Mouse (Mus musculus) embryonic facial prominence, embryonic 14.5 days (tissue): ENCODE results near the gene Rbm20. TPM values are rescaled to one million over a fixed set of nuclear protein-coding genes. Genes with fewer than 3 reads are reported as not detected.

Experiments used
- ATAC-seq: fragments of 200-750 bp; cut with Nextera tagmentation; 2 replicates; pipeline ENCODE4 v1.8.0; 2017; ENCODE audit warnings: low read depth, moderate number of reproducible peaks, moderate TSS enrichment
- DNase-seq: peaks from one replicate; pipeline ENCODE4 v3.0.0-alpha.2; 2015; ENCODE audit warnings: low spot score
- H3K27ac ChIP-seq: fragments of 300-500 bp; sonication (generic); replicated peaks from 2 replicates; pipeline ENCODE4 v1.5.1; 2014; ENCODE audit warnings: low read depth, mild to moderate bottlenecking, low read length, moderate library complexity
- H3K27me3 ChIP-seq: fragments of 300-500 bp; sonication (generic); replicated peaks from 2 replicates; pipeline ENCODE4 v1.6.1; 2014; ENCODE audit warnings: low read length; ENCODE audit not compliant: control insufficient read depth, insufficient read depth
- H3K36me3 ChIP-seq: fragments of 300-500 bp; sonication (generic); 2 replicates; pipeline ENCODE4 v1.6.1; 2014; ENCODE audit warnings: low read length, mixed read lengths; ENCODE audit not compliant: control insufficient read depth, insufficient read depth
- H3K4me1 ChIP-seq: fragments of 300-500 bp; sonication (generic); 2 replicates; pipeline ENCODE4 v1.6.1; 2014; ENCODE audit warnings: antibody characterized with exemption, low read length; ENCODE audit not compliant: control insufficient read depth, insufficient read depth
- H3K4me2 ChIP-seq: fragments of 300-500 bp; sonication (generic); 2 replicates; pipeline ENCODE4 v1.6.1; 2014; ENCODE audit warnings: low read depth, mild to moderate bottlenecking, low read length, moderate library complexity, mixed read lengths
- H3K4me3 ChIP-seq: fragments of 300-500 bp; sonication (generic); 2 replicates; pipeline ENCODE4 v1.5.1; 2014; ENCODE audit warnings: low read depth, mild to moderate bottlenecking, low read length
- H3K9ac ChIP-seq: fragments of 300-500 bp; sonication (generic); 2 replicates; pipeline ENCODE4 v1.6.1; 2014; ENCODE audit warnings: low read depth, mild to moderate bottlenecking, low read length, moderate library complexity, mixed read lengths
- H3K9me3 ChIP-seq: fragments of 300-500 bp; sonication (generic); 2 replicates; pipeline ENCODE4 v1.6.1; 2016; ENCODE audit warnings: low read length; ENCODE audit not compliant: control insufficient read depth
- WGBS: fragments of 180-500 bp; shearing (Covaris S2); extraction: QIAGEN DNeasy Blood & Tissue Kit; methylation state at CpG from one replicate; pipeline ENCODE4 v1.1.7; 2014; 5-methylcytosine and 5-hydroxymethylcytosine counted together
- polyA plus RNA-seq: library from polyadenylated mRNA; unstranded; fragments of >200 nt; fragmentation: Nextera tagmentation; extraction: Ambion mirVana; gene quantifications from 2 replicates; pipeline ENCODE4 v1.2.1, GENCODE M21; 2014

Gene Rbm20
- polyA plus RNA-seq, 1 experiment from 2014 or later = 5.9 TPM

DNA sequence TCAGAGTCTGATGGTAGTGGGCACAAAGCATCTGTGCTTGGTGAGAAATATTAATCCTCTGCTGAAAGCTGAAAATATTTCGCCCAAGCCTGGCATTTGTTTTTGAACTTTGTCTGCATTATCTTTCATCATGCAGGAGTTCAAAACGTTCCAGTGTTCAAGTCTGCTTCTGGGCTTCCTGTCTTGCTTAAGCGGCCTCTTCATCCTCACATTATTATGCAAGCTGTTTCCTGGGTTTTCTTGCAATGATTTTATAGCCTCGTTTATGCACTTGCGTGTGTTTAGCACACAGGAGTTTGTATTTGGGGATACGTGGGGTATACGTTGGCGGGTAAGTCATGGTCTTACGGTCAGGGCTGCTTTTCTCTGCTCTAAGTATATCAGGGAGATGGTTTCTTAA is 211.2 kb downstream of the Rbm20 start:
- DNase-seq = no peak
- H3K4me1 ChIP-seq = peaks cover 27% of the 10 kb centered on the region
- H3K27me3 ChIP-seq = no peaks in the 10 kb centered on the region
- no peak overlapping the region for H3K27ac ChIP-seq
- no peak overlapping the region for H3K4me2 ChIP-seq
- WGBS = 75% methylated on average over 9 of the region's 9 CpGs
- 0 out of 2 replicates have a peak overlapping the region, but pooled peaks have one; percentile 0 for H3K9ac ChIP-seq
- no peaks in the 10 kb centered on the region for H3K36me3 ChIP-seq
- H3K4me3 ChIP-seq = no peak overlapping the region
- H3K9me3 ChIP-seq = no peaks in the 10 kb centered on the region
- ATAC-seq = no peak

- H3K4me1 ChIP-seq = peaks cover 38% of the 10 kb centered on the region
- H3K9me3 ChIP-seq = no peaks in the 10 kb centered on the region
- ATAC-seq = no peak
- no peaks in the 10 kb centered on the region for H3K27me3 ChIP-seq
- no peak overlapping the region for H3K4me2 ChIP-seq
- DNase-seq = no peak
- H3K27ac ChIP-seq = no peak overlapping the region
- no peak overlapping the region for H3K4me3 ChIP-seq
- H3K36me3 ChIP-seq = no peaks in the 10 kb centered on the region
- H3K9ac ChIP-seq = no peak overlapping the region
- 66% methylated on average over 5 of the region's 5 CpGs for WGBS
Measured at GRCm38 (mm10) chr19:53889555-53889954, 212.4 kb downstream of the Rbm20 start.

DNA sequence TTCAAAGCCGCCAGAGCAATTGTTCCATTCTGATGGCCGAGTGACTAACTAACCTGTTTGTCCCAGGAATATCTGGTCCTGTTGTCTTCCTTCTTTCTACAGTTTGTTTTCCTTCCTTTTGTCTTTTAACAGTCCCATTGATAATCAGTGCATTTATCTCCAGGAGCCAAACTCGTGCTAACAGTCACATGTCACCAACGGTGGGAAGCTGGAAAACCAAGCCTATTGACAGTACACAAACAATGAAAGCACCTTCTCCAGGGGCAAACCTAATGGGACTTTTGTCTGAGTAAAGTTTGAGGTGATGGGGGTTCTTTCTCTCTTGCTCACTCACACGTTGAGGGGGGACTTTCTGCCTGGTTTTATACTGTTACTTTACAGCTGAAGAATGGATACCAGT is 213.2 kb downstream of the Rbm20 start:
- H3K4me3 ChIP-seq = no peak overlapping the region
- ATAC-seq (no peak), DNase-seq (no peak)
- H3K4me1 ChIP-seq = peaks cover 41% of the 10 kb centered on the region
- no peaks in the 10 kb centered on the region for H3K9me3 ChIP-seq
- no peaks in the 10 kb centered on the region for H3K36me3 ChIP-seq
- no peak overlapping the region for H3K9ac ChIP-seq
- H3K27ac ChIP-seq = no peak overlapping the region
- WGBS = 60% methylated on average over 5 of the region's 5 CpGs
- H3K4me2 ChIP-seq = no peak overlapping the region
- H3K27me3 ChIP-seq = no peaks in the 10 kb centered on the region

- Histone ChIP-seq H3K9me3 (no peaks in the 10 kb centered on the region), H3K9ac (no peak overlapping the region), H3K36me3 (no peaks in the 10 kb centered on the region), H3K27me3 (no peaks in the 10 kb centered on the region), H3K4me1 (peaks cover 41% of the 10 kb centered on the region), H3K4me3 (no peak overlapping the region), H3K4me2 (no peak overlapping the region), H3K27ac (peak overlapping the region; percentile 88; the same call in 1 of the 2 replicates)
- ATAC-seq (no peak), DNase-seq (no peak)
- WGBS = 64% methylated on average over 5 of the region's 5 CpGs
Measured at GRCm38 (mm10) chr19:53890781-53891251, 213.7 kb downstream of the Rbm20 start.

- WGBS = 88% methylated on average over 2 of the region's 2 CpGs
- H3K9me3 ChIP-seq = no peaks in the 10 kb centered on the region
- H3K4me3 ChIP-seq = no peak overlapping the region
- no peak for ATAC-seq
- H3K4me1 ChIP-seq = peaks cover 41% of the 10 kb centered on the region
- H3K27me3 ChIP-seq = no peaks in the 10 kb centered on the region
- H3K36me3 ChIP-seq = no peaks in the 10 kb centered on the region
- no peak for DNase-seq
- peak overlapping the region; percentile 88 for H3K27ac ChIP-seq
- H3K9ac ChIP-seq = no peak overlapping the region
- no peak overlapping the region for H3K4me2 ChIP-seq
Measured at GRCm38 (mm10) chr19:53891569-53891968, 214.5 kb downstream of the Rbm20 start.

- Histone ChIP-seq H3K9me3 (no peaks in the 10 kb centered on the region), H3K9ac (peak within 1 kb of the TSS; percentile 41), H3K4me2 (peak within 1 kb of the TSS; percentile 27), H3K4me1 (peaks cover 41% of the 10 kb centered on the region), H3K27ac (peak within 1 kb of the TSS; percentile 88), H3K4me3 (no peak within 1 kb of the TSS), H3K27me3 (no peaks in the 10 kb centered on the region), H3K36me3 (no peaks in the 10 kb centered on the region)
- ATAC-seq (peak; percentile 70), DNase-seq (peak; percentile 81)
- 19% methylated on average over 3 of the region's 3 CpGs for WGBS
Measured at GRCm38 (mm10) chr19:53892061-53892460, 215.0 kb downstream of the Rbm20 start, which contains the start of gene Pdcd4. Pdcd4 (plus strand) TSS chr19:53892231.

DNA sequence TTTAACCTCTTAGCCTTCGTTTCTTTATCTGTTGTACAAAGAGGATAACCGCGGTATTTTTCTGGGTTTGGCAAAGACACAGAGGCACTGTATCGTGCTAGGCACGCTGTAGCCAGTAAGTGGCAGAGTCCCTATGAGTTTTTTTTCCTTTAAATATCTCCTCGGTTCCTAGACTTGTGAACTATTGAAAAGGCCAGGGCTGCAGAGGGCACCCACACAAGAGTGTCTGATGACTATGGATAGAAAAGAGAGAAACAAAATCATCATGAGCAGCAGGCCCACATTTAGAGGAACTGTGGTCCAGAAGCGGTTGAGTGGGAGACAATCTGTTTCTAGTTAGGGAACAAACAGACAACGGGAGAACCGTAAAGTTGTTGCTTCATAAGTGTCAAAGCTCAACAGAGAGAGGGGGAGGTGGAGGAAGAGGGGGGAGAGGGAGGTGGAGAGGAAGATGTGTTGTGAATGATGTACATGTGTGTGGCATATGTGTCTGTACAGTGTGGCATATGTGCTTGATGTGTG is 215.8 kb downstream of the Rbm20 start:
- no peaks in the 10 kb centered on the region for H3K36me3 ChIP-seq
- DNase-seq (peak; percentile 68), ATAC-seq (no peak)
- 32% methylated on average over 9 of the region's 9 CpGs for WGBS
- no peaks in the 10 kb centered on the region for H3K9me3 ChIP-seq
- H3K27me3 ChIP-seq = no peaks in the 10 kb centered on the region
- peaks cover 41% of the 10 kb centered on the region for H3K4me1 ChIP-seq
- H3K9ac ChIP-seq = 0 out of 2 replicates have a peak overlapping the region, but pooled peaks have one; percentile 2
- no peak overlapping the region for H3K4me3 ChIP-seq
- H3K27ac ChIP-seq = peak overlapping the region; percentile 88
- H3K4me2 ChIP-seq = peak overlapping the region; percentile 27

DNA sequence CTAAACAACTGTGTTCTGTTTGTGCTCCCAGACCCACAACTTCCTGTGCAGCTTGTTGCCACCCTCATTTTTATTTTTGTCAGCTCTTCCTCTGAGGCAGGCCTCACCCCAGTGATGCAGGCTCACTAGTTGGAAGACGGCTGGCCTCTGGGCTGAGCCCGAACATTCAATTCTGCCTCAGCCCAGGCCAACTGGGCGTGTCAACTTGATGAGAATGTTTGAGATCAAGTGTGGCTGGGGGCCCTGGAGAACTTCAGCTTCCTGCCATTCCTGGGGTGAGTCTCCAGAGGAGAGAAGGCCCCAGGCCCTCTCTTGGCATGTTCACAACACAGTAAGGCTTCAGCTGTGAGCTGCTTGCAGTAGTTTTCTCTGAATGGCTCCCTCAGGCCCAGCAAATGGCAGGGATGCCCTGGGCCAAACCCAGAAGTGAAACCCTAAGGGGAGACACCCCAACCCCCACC is 216.6 kb downstream of the Rbm20 start:
- no peak for ATAC-seq
- no peaks in the 10 kb centered on the region for H3K36me3 ChIP-seq
- H3K4me1 ChIP-seq = peaks cover 44% of the 10 kb centered on the region
- peak; percentile 62 for DNase-seq
- no peak overlapping the region for H3K9ac ChIP-seq
- no peak overlapping the region for H3K4me3 ChIP-seq
- WGBS = 57% methylated on average over 3 of the region's 3 CpGs
- no peaks in the 10 kb centered on the region for H3K27me3 ChIP-seq
- no peaks in the 10 kb centered on the region for H3K9me3 ChIP-seq
- peak overlapping the region; percentile 27; the same call in 1 of the 2 replicates for H3K4me2 ChIP-seq
- H3K27ac ChIP-seq = peak overlapping the region; percentile 88
